Mouse (Mus musculus) kidney, embryonic 15.5 days (tissue): ENCODE data around the gene Gm5936. TPM values are rescaled to one million over a fixed set of nuclear protein-coding genes. Genes with fewer than 3 reads are reported as not detected.
"Not testable (repeated sequence)": the region's sequence is repeated elsewhere in the genome, so short reads cannot be mapped to it uniquely, and the experiment has no call there.

ENCODE experiments used
- ATAC-seq: fragments of 200-750 bp; cut with Nextera tagmentation; replicated peaks from 2 replicates; pipeline ENCODE4 v1.8.0; 2017; ENCODE audit warnings: moderate TSS enrichment; ENCODE audit not compliant: low FRiP score
- H3K27ac ChIP-seq: fragments of 300-500 bp; sonication (generic); 2 replicates; pipeline ENCODE4 v1.5.1; 2015; ENCODE audit warnings: mild to moderate bottlenecking, inconsistent platforms
- H3K27me3 ChIP-seq: fragments of 300-500 bp; sonication (generic); 2 replicates; pipeline ENCODE4 v1.6.1; 2015; ENCODE audit warnings: inconsistent platforms
- H3K36me3 ChIP-seq: fragments of 300-500 bp; sonication (generic); 2 replicates; pipeline ENCODE4 v1.6.1; 2015; ENCODE audit warnings: inconsistent platforms
- H3K4me1 ChIP-seq: fragments of 300-500 bp; sonication (generic); 2 replicates; pipeline ENCODE4 v1.6.1; 2015; ENCODE audit warnings: inconsistent platforms
- H3K4me2 ChIP-seq: fragments of 300-500 bp; sonication (generic); 2 replicates; pipeline ENCODE4 v1.6.1; 2015; ENCODE audit warnings: moderate library complexity, mild to moderate bottlenecking, inconsistent platforms
- H3K4me3 ChIP-seq: fragments of 300-500 bp; sonication (generic); replicated peaks from 2 replicates; pipeline ENCODE4 v1.5.1; 2015; ENCODE audit warnings: mild to moderate bottlenecking, inconsistent platforms
- H3K9ac ChIP-seq: fragments of 300-500 bp; sonication (generic); 2 replicates; pipeline ENCODE4 v1.6.1; 2015; ENCODE audit warnings: mild to moderate bottlenecking, inconsistent platforms
- H3K9me3 ChIP-seq: fragments of 300-500 bp; sonication (generic); replicated peaks from 2 replicates; pipeline ENCODE4 v1.6.1; 2016; ENCODE audit warnings: inconsistent platforms
- WGBS: fragments of 180-500 bp; shearing (Covaris S2); methylation state at CpG from one replicate; pipeline ENCODE4 v1.1.7; 2015; ENCODE audit warnings: mixed read lengths; 5-methylcytosine and 5-hydroxymethylcytosine counted together
- polyA plus RNA-seq: library from polyadenylated mRNA; unstranded; fragments of >200 nt; fragmentation: Nextera tagmentation; extraction: Ambion mirVana; gene quantifications from 2 replicates; pipeline ENCODE4 v1.2.1, GENCODE M21; 2015

Gm5936 gene
- 0.05 TPM in 1 of 2 replicates, not detected in the other for polyA plus RNA-seq

DNA sequence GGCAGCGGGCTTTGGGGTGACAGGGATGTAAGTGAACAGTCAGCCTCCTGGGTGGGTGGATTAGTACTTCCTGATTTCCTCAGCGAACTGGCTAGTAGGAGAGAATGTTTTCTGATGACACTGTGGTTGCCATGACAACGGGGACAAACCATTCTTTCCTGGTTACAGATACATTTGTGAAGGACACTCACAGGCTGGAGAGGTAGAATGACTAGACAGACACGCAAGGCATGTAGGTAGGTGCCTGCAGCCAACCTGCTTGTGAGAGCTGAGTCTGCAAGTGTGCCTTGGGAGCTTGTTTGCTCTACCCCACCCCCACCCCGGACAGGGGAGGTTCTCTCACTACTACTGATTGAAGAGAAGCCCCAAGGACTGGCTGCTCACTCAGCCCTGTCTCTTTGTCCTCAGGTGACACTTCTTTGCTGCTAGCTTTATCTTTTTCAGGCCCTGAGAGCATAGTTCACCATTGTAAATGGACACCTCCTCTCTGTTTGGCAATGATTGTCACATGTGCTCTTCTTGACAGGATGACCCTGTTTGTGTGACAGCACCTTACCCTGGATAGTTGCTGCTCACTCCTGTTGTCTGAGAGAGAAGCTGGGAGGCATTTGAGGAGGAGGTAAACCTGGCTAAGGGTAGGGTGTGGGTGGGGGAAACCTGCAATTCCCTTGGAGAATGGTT is at the start of gene Gm5936:
Gene Gm5936, plus strand, starts transcription at position 355 of the 681 bp plus-strand sequence.
- not testable (repeated sequence) for H3K9ac ChIP-seq

DNA sequence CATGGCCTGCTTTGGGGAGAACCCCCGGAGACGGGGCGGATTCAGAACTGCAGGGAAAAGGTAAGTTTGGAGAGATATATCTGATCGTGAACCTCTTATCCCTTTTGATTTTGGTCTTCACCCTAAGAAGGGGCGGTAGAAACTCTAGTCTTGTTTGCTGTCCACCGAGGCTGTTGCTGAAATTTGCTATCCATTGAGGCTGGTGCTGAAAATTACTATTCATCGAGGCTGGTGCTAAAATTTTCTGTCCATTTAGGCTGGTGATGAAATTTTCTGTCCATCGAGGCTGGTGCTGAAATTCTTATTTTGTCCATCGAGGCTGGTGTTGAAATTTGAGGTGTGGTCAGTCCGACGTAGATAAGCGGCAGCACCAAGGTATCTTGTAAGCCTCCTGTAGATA is 19.1 kb downstream of the Gm5936 start:
- WGBS = 88% methylated on average over 12 of the region's 12 CpGs
- not testable (repeated sequence) for H3K9me3 ChIP-seq, H3K36me3 ChIP-seq, H3K27me3 ChIP-seq, H3K27ac ChIP-seq, H3K4me1 ChIP-seq, H3K4me3 ChIP-seq, H3K9ac ChIP-seq, ATAC-seq, H3K4me2 ChIP-seq

More for the DNA sequence above, at the start of gene Gm5936:
- ATAC-seq = 0 out of 2 replicates have a peak, but pooled peaks have one; percentile 54
- H3K27ac ChIP-seq, H3K4me2 ChIP-seq, H3K9me3 ChIP-seq, H3K36me3 ChIP-seq, H3K4me1 ChIP-seq, H3K4me3 ChIP-seq, H3K27me3 ChIP-seq: not testable (repeated sequence)
- 54% methylated on average over 3 of the region's 5 CpGs for WGBS

DNA sequence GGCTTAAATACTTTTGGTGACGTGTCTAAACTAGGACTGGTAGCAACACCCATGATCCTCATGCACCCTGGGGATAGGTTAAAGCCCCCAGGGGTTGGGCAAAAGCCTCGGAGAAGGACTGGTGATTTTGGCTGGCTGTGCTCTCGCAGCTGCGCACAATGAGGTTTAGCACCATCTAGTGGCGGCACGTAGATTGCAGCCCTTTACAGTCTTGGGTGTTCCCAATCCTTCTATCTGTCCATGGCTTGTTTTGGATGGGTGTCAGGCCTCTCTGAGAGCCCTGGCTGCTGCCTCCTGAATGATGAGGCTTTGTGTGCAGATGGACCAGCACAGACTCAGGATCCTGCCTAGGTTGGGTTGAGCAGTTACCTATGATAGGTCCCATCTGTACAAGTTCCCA is 43.1 kb downstream of the Gm5936 start:
- not testable (repeated sequence) for H3K4me1 ChIP-seq, H3K9ac ChIP-seq, H3K4me3 ChIP-seq, H3K36me3 ChIP-seq, H3K27me3 ChIP-seq, ATAC-seq, H3K27ac ChIP-seq, H3K9me3 ChIP-seq, H3K4me2 ChIP-seq
- 49% methylated on average over 4 of the region's 6 CpGs for WGBS

Other genes with a start within 250 kb of the Gm5936 start
- gene Olfr1325, start 244.5 kb upstream of the Gm5936 start, polyA plus RNA-seq = not detected in 2 replicates
- gene Gm5640, start 191.6 kb upstream of the Gm5936 start, polyA plus RNA-seq = not detected in 2 replicates
- gene Gm6890, start 96.3 kb upstream of the Gm5936 start, polyA plus RNA-seq = not detected in 2 replicates
- 1.9 and 2.4 TPM in 2 replicates for gene Gab3, start 248.3 kb downstream of the Gm5936 start, polyA plus RNA-seq